8 mouse cellular contexts compared by ENCODE assay signal in the genomic region with DNA sequence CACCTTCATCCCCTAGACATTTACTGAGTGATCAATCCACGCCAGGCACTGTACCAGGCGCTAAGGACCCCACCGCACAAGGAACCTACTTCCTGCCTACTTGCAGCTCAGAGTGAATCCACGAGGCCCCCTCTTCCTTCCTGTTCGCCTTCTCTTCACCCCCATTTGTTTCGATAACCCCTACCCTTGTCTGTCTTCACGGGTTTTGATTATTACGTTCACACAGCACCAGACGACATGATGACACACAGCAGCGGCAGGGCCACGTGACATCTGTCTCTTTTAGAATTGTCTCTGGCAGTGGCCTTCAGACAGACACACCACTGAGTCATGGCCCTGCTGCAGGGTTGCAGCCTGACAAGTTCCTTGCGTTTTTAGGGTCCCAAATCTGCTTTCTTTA. TPM values are rescaled to one million over a fixed set of nuclear protein-coding genes. Genes with fewer than 3 reads are reported as not detected.
DNase-seq lines count a peak whose midpoint lies in the region; ATAC-seq and TF ChIP-seq lines count a peak whose summit lies in the region.
"Had no signal": no experiment of that assay in that cellular context is flagged by ENCODE, and none has a peak within 500 bp of the region (broad histone marks: within the 10 kb centered on the region; RNA-seq: fewer than 3 reads in every experiment).

No protein-coding gene starts in this region.

- DNase-seq in adrenal gland, adult 18-20 months (ENCODE audit: low spot score in 2 of 2), result peak; percentile 42 to 51
- DNase-seq in layer of hippocampus, postnatal 10 days (ENCODE audit: low spot score in 2 of 2), result no peak
- no peak for DNase-seq in urinary bladder, postnatal 10 days (ENCODE audit: low spot score)

- no peak overlapping the region for H3K9ac ChIP-seq in hindbrain, embryonic 13.5 days

- peaks cover 81% of the 10 kb centered on the region for H3K4me1 ChIP-seq in megakaryocyte, embryonic 14.5 days
- peaks cover 20% of the 10 kb centered on the region for H3K4me1 ChIP-seq in hindbrain, embryonic 13.5 days (replicated peaks)

- H3K27me3 ChIP-seq in megakaryocyte, embryonic 14.5 days (replicated peaks), result peaks cover 11% of the 10 kb centered on the region
- no peaks in the 10 kb centered on the region for H3K27me3 ChIP-seq in myocyte (ENCODE audit: control insufficient read depth, insufficient read depth, insufficient read length)
- peaks cover 23% of the 10 kb centered on the region for H3K27me3 ChIP-seq in hindbrain, embryonic 13.5 days

- H3K9me3 ChIP-seq in megakaryocyte, embryonic 14.5 days, result no peaks in the 10 kb centered on the region
- H3K9me3 ChIP-seq in hindbrain, embryonic 13.5 days, result no peaks in the 10 kb centered on the region

- peak overlapping the region; percentile 44 for H3K4me3 ChIP-seq in megakaryocyte, embryonic 14.5 days (replicated peaks)
- no peak overlapping the region for H3K4me3 ChIP-seq in myocyte
- no peak overlapping the region for H3K4me3 ChIP-seq in hindbrain, embryonic 13.5 days

- 76% methylated on average over 12 of the region's 12 CpGs for WGBS in hindbrain, embryonic 13.5 days

- no peaks in the 10 kb centered on the region for H3K36me3 ChIP-seq in megakaryocyte, embryonic 14.5 days (replicated peaks; ENCODE audit: low read length)
- H3K36me3 ChIP-seq in myocyte (ENCODE audit: control insufficient read depth, insufficient read depth), result no peaks in the 10 kb centered on the region
- H3K36me3 ChIP-seq in hindbrain, embryonic 13.5 days, result no peaks in the 10 kb centered on the region

- H3K4me2 ChIP-seq in myocyte (ENCODE audit: low read depth), result no peak overlapping the region
- H3K4me2 ChIP-seq in hindbrain, embryonic 13.5 days, result no peak overlapping the region

- no peak for TF ChIP-seq POLR2A in myocyte (IDR thresholded peaks at IDR 0.05; ENCODE audit: insufficient read length, low read depth)

- H3K79me2 ChIP-seq in myocyte (ENCODE audit: control insufficient read depth, insufficient read depth), result no peaks in the 10 kb centered on the region

- H3ac ChIP-seq in myocyte (ENCODE audit: control insufficient read depth, insufficient read length), result no peak overlapping the region

- H3K27ac ChIP-seq in hindbrain, embryonic 13.5 days, result no peak overlapping the region

- no peak for ATAC-seq in megakaryocyte, adult 5-6 weeks (ENCODE audit: poor library complexity, severe bottlenecking)
- ATAC-seq in hindbrain, embryonic 13.5 days (ENCODE audit: low FRiP score), result no peak
- ATAC-seq: inflammation-experienced regulatory T-cells, adult 6 months had no signal

TF ChIP-seq in myocyte, 11 proteins besides CTCF, POLR2A, EP300 and RAD21:
- no peak for TF ChIP-seq MAX (IDR thresholded peaks at IDR 0.05; ENCODE audit: low read depth)
- peak; percentile 83 for TF ChIP-seq USF1 (IDR thresholded peaks at IDR 0.05; ENCODE audit: low read depth)
- TF ChIP-seq E2F4 (IDR thresholded peaks at IDR 0.05; ENCODE audit: insufficient read depth), result no peak
- TF ChIP-seq MYOG (IDR thresholded peaks at IDR 0.05; ENCODE audit: control insufficient read depth in 1 of 3, insufficient read depth in 1 of 3, insufficient read length in 2 of 3, low read depth in 2 of 3), result no peak
TF ChIP-seq in myocyte: peak in this region for 1.

RNA-seq across cellular contexts. Expression of a gene that starts 21.7 kb away (rescaled TPM):
- 9.4 and 13.8 TPM in 2 replicates for polyA plus RNA-seq in megakaryocyte, embryonic 14.5 days (2012; ENCODE audit: insufficient read depth, low replicate concordance)
- 21.2 and 21.5 TPM in 2 replicates for total RNA-seq in megakaryocyte, adult 5-6 weeks (2015)
- total RNA-seq in megakaryocyte, adult 5-6 weeks (2017), result 43.2 and 66.3 TPM in 2 replicates
- total RNA-seq in adrenal gland, adult 18-20 months (2021), result 10 to 100 TPM; 25.2 to 26.1 TPM
- 13.0 TPM for polyA plus RNA-seq in myocyte (2012; fragmentation: generic; extraction: Trizol)
- 10 to 100 TPM; 26.6 to 28.0 TPM for total RNA-seq in layer of hippocampus, postnatal 10 days (2021)
- polyA plus RNA-seq in hindbrain, embryonic 13.5 days (2015; fragmentation: Nextera tagmentation; extraction: Ambion mirVana), result 38.7 and 38.9 TPM in 2 replicates

RNA-seq across cellular contexts. Expression of a gene that starts 29.8 kb away (rescaled TPM):
- polyA plus RNA-seq in megakaryocyte, embryonic 14.5 days (2012; ENCODE audit: insufficient read depth, low replicate concordance), result 4.8 TPM in 1 of 2 replicates, not detected in the other
- 108 and 116 TPM in 2 replicates for total RNA-seq in megakaryocyte, adult 5-6 weeks (2015)
- total RNA-seq in megakaryocyte, adult 5-6 weeks (2017), result 111 and 112 TPM in 2 replicates
- total RNA-seq in adrenal gland, adult 18-20 months (2021), result under 1 TPM; 0.43 to 0.58 TPM
- not detected for polyA plus RNA-seq in myocyte (2012; fragmentation: generic; extraction: Trizol)
- under 1 TPM; 0.13 to 0.46 TPM for total RNA-seq in layer of hippocampus, postnatal 10 days (2021)
- 0.13 TPM in 1 of 2 replicates, not detected in the other for polyA plus RNA-seq in hindbrain, embryonic 13.5 days (2015; fragmentation: Nextera tagmentation; extraction: Ambion mirVana)

RNA-seq across cellular contexts. Expression of a gene that starts 59.8 kb away (rescaled TPM):
- polyA plus RNA-seq in megakaryocyte, embryonic 14.5 days (2012; ENCODE audit: insufficient read depth, low replicate concordance), result 4.9 and 5.3 TPM in 2 replicates
- 43.9 and 53.0 TPM in 2 replicates for total RNA-seq in megakaryocyte, adult 5-6 weeks (2015)
- 49.9 and 51.0 TPM in 2 replicates for total RNA-seq in megakaryocyte, adult 5-6 weeks (2017)
- total RNA-seq in adrenal gland, adult 18-20 months (2021), result 10 to 100 TPM; 58.8 to 59.2 TPM
- polyA plus RNA-seq in myocyte (2012; fragmentation: generic; extraction: Trizol), result 23.4 TPM
- 100 to 1,000 TPM; 113 to 115 TPM for total RNA-seq in layer of hippocampus, postnatal 10 days (2021)
- polyA plus RNA-seq in hindbrain, embryonic 13.5 days (2015; fragmentation: Nextera tagmentation; extraction: Ambion mirVana), result 141 and 144 TPM in 2 replicates

Comparison
In these comparisons a context has a peak if more than half of its experiments do, and no peak if none do; other contexts are left out.
1. DNase-seq: peak in adrenal gland, adult 18-20 months (2 of 2); none in layer of hippocampus, postnatal 10 days (0 of 2) and urinary bladder, postnatal 10 days (single experiment).
2. RNA of a gene that starts 29.8 kb away (total RNA-seq): 108 to 116 TPM in megakaryocyte, adult 5-6 weeks; 0.43 to 0.58 TPM in adrenal gland, adult 18-20 months and 0.13 to 0.46 TPM in layer of hippocampus, postnatal 10 days; every median in the first group is over 10 times any median in the second.